Mouse (Mus musculus) testis, adult 2 months (tissue): ENCODE measurements around the gene Cacna2d1.

Experiments
- CTCF ChIP-seq: fragments of 200-500 bp; IDR thresholded peaks from 2 replicates; pipeline ENCODE4 v1.5.1; 2012; ENCODE audit warnings: low read depth, mild to moderate bottlenecking, inconsistent platforms, low read length, moderate library complexity; ENCODE audit not compliant: control insufficient read depth, insufficient read depth, insufficient replicate concordance
- POLR2A ChIP-seq: fragments of 200-500 bp; IDR thresholded peaks from 2 replicates; pipeline ENCODE4 v1.6.1; 2012; ENCODE audit warnings: low read depth, mild to moderate bottlenecking, inconsistent platforms, low read length, moderate library complexity; ENCODE audit not compliant: control insufficient read depth

DNA sequence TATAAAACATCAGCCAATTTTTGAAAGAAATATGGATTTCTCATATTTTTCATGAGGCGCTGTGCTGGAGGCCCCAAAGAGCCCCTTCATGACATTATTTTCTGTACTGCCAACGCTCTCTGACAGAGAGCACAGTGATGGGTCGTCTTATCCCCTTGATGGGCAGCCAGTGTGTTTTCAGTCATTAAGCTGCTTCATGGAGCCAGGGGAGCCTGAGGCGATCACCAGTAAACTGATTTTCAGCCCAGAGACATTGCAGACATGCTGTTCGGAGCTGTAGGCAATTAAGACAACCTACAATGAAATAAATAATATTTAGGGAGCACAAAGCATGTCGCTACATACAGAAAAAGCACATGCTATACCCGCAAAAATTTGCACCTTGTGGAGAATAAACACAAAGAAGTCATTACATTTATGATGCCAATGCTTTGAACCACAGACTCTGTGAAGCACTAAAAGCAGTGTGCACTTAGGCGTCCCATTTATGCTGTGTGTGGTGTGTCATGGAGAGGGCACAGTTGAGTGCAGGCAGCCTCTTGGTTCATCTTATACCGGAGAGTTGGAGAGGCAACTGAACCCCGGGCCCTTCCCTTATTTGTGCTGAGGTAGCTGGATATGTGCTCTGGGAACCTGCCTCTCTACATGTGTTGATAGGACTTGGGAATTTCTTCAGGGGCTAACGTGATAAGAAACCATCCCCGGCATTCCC is 57.1 kb downstream of the Cacna2d1 start:
- no peak for TF ChIP-seq CTCF
- TF ChIP-seq POLR2A = no peak
